Mouse (Mus musculus) embryonic fibroblast, embryonic 13.5 days (primary cell): Measurements from ENCODE around the gene Cdc42bpg.

Experiments used
- CTCF ChIP-seq: IDR thresholded peaks from 2 replicates; pipeline ENCODE4 v1.5.1; 2011; ENCODE audit warnings: mild to moderate bottlenecking, control low read depth, low read length, moderate library complexity, borderline replicate concordance; ENCODE audit not compliant: insufficient read depth
- POLR2A ChIP-seq: IDR thresholded peaks from 2 replicates; pipeline ENCODE4 v1.6.1; 2011; ENCODE audit warnings: low read depth, mild to moderate bottlenecking, control low read depth, low read length, moderate library complexity

- TF ChIP-seq POLR2A = no peak
- no peak for TF ChIP-seq CTCF
Measured at GRCm38 (mm10) chr19:6264945-6265344, 41.3 kb upstream of the Cdc42bpg start.
